Mouse (Mus musculus) right cerebral cortex, adult 18-20 months (tissue): ENCODE results near the gene Galnt7.

Experiments used
- DNase-seq: peaks from one replicate; pipeline ENCODE4 v3.0.0; 2022; ENCODE audit warnings: mixed read lengths

Galnt7 gene

GRCm38 (mm10) chr8:57627946-57628786 lies 24.7 kb downstream of the Galnt7 start:
- peak; percentile 70 for DNase-seq

- DNase-seq: no peak
Observed at GRCm38 (mm10) chr8:57623955-57624354, 28.9 kb downstream of the Galnt7 start.

DNA sequence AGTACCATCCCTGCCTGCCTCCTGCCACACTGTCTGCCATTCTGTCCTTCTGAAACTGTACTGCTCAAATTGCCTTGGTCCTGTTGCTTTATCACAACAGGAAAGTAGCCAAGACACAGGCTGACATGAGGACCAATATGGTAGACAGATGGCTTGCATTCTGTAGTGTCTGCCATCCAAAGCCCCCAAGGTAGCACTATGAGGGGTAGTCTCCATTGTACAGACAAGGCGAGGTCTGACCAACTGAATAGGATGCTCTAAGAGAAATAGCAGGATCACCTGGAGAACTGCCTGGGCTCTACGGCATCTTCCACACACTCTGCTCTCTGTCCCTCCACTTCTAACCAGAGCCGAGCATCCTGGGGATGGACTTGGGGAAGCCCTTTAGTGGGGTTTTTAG lies 29.8 kb downstream of the Galnt7 start:
- no peak for DNase-seq

DNA sequence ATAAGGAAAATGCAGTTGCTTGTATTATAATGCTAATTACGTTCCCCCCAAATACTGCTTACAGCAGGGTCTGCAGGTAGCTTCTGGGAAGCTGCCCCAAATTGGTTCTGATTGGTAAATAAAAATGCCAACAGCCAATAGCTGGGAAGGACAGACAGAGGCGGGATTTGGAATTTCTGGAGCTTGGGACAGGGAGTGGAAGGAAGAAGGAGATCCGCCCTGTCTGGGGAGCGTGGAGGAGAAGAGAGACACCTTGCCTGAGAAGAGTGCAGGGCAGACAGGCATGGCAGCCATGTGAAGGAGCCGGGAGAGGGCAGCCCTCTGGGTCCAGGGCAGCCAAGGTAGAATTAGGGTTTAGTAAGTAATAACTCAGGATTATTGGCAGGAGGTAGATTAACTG lies 35.9 kb downstream of the Galnt7 start:
- no peak for DNase-seq

DNA sequence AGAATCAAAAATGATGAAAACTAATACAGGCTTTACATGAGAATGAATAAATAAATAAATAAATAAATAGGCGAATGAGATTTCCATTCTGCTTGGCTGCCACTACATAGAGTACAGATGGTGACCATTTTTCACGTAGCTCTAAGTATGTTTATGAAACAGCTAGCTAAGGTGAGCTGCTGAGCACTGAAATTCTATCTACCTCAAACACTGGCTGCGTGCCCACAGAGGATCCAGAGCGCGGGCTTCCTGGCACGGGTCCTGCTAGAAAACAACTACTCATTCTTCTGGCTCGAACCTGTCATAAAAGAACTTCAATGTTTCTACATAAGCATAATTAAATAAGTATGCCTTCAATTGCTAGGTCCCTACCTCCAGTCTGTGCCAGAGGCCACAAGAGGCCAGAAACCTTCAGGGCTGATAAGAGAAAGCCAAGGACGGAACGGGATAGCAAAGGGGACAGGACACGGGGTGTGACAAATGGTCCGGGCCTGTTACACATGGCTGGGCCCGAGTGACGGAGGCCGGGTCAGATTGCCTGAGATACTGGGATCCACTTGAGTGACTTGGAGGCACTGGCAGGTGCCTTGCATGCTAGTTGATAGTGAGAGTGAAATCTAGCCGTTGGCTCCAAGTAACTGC lies 37.7 kb downstream of the Galnt7 start:
- DNase-seq: no peak

DNA sequence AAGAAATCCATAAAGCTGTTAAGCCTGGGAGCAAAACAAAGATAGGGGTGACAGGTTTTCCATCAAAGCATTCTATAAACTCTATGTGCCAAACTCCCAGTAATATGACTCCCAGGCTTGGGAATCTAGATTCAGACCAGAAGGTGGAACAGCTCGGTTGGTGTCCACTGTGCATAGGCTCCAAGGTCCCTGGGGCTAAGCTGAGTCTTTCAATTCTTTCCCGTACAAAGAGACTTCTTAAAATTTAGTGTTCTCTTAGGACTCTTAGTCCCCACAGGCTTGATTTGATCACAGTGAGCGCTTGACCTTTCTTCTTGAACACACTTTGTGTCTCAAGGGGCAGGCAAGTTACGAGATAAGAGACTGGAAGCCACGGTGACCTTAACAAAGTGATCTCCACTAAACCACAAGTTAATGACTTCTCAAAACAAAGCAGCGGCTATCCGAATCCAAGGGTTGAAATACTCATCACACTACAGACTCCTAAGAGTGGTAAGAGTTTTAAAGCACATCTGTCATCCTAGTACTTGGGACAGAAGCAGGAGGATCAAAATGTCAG lies 41.3 kb downstream of the Galnt7 start:
- no peak for DNase-seq

- peak; percentile 54 for DNase-seq
Observed at GRCm38 (mm10) chr8:57610706-57611418, 42.0 kb downstream of the Galnt7 start.

DNA sequence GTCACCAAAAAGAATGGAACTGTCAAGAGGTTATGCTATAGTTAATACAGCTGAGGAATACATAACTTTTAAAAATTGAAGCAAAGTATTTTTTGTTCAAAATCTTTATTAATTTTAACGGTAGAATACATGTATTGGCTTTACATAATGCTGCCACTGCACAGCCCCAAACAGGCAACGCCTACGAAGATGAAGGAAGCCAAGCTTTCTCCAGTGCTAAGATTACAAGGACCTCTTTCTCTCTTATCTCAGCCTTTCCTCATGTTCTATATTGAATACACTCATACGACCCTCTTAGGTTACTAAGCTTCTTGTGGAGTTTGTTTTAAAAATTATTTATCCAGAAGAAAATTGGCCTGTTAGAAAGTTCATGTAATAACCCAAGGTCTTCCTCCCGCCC lies 50.3 kb downstream of the Galnt7 start:
- no peak for DNase-seq

DNA sequence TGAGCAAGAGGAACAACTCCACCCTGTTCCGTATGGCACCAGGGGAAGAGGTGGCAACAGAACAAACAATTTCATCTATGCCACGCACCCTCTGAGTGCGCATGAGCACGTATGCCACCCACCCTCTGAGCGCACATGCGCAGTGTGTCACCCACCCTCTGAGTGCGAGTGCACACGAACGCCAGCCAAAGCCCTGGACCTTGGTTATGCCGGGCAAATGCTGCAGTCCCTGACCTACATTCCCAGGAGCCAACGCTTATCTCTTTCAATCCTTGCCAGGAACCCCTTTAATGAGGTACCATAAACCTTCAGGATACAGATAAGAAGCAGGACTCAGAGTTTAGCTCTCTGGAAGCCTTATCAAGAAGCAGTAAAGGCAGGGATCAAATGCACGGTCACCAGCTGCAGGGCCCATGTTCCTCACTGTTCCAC lies 50.8 kb downstream of the Galnt7 start:
- no peak for DNase-seq

DNA sequence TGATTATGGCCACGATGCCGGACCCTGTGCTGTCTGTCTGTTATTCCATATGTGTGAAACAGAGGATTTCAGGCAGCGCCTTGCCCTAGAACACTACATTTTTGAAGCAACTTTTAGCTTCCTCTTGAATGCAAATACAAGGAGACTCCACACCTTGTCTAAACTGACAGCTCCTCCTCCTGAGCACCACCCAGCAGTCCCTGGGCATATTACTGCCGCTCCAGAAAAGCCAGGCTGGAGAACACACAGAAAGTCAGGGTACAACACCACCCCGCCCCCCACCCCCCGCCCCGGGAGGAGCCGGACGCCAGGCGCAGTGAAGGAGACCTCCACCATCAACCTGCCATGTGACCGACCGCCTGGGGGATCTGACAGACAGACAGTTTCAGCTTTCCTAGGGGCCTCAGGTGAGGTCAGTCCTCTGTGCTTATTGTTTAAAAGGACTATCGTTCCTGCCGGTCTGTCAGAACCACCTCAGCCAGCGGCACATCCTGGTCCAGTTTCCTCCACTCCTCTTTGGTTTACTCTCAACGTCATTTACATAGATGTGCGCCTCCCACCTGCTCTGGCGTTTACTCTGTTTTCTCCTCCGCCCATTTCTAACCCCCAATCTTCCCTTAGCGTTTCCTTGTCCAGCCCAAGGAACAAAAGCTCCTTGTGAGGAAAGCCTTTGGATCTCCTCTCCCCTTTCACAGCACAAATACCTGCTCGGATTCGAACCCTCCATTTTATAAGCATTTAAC lies 52.8 kb downstream of the Galnt7 start:
- DNase-seq: no peak

DNA sequence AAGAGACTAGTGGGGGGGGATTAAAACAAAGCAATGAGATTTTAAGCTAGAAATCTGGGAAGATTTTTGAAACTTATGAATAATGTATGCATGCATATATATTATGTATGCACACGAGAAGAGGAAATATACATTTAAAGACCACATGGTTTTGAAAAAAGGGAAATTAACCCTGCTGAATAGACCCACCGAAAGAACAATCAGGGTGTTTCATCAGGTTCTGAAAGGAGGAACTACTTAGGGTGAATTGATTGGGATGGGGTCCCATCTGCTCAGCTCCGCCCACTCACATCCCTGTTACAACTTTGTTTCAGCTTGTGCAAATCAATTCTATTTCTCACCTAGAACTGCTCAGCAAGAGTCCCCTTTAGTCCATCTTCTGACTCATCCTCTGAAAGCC lies 57.0 kb downstream of the Galnt7 start:
- DNase-seq: no peak

DNA sequence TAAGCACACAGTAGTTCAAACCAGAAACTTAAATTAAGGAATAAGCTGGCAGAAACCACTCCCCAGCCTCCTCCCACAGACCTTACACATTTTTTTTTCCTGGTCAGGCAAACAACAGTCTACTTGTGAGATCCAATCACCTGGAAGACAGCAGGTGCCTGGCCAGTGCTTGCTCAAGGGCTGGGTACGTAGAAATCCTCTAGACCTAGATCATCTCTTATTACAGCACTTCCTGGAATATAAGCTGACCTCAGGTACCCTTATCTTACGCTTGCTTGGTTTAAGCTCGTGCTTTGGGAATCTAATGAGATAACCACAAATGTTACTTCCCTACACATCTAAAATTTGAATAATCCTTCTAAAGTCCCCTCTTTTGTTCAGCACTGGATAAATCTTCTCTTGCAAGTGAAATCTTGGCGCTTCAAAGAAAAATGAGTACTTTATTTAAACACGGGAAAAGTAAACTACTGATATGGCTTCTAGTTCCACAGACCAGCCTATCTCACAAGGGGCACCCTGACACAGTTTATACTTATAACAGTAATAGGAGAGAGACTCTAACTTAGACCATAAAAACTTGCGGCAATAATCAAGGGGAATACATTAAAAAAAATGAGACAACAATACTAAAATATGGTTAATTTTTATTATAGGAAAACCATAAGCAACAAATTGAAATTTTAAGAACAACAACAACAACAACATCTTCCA lies 58.5 kb downstream of the Galnt7 start:
- no peak for DNase-seq

DNA sequence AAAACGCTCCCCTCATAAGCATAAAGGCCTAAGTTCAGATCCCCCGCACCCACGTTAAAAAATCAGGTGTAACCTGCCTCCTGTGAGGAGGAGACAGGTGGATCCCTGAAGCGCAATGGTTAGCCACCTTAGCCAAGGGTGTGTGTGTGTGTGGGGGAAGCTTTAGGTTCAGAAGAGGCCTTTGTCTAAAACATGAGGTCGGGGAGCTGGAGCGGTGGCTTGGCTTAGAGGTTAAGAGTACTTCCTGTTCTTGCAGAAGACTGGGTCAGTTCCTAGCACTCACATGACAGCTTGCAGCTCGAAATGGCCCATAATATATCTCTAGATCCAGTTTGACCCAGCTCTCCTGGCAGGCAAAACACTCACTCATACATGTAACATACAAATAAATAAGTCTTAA lies 60.2 kb downstream of the Galnt7 start:
- DNase-seq: no peak

DNA sequence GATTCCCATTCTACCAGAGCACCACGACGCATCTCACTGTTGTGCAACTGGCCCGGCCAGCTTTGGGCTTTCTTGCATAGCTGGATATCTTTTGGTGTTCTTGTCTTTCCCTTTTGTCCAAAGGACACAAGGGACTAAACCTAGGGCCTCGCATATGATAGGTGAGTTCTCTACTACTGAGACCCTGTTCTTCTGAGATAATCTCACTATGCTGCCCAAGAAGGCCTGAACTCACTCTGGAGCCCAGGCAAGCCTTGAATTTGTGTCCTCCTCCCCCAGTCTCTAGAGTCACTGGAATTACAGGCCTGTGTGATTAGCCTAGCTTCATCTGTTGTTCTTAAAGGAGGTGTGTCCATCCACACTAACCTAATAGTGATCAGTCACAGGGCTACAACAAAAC lies 61.2 kb downstream of the Galnt7 start:
- no peak for DNase-seq

- no peak for DNase-seq
Observed at GRCm38 (mm10) chr8:57590015-57590414, 62.8 kb downstream of the Galnt7 start.

DNA sequence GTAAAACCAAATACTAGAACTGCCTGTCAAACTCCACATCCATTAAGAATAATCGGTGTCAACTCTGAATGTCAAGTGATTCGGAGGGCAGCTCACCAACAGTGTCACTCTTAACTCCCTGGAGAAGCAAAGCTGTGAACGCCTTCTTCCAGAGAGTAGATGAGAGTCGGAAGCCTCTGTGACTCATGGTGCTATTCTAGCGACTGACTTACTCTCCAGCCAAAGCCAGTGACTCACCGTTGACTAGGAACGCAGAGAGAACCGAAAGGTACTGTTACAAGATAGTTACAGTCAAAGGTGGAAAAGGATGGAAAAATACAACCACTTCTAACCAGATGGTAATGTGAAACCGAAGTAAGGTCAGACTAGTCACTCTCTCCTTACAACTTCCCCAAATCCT lies 63.7 kb downstream of the Galnt7 start:
- peak; percentile 79 for DNase-seq

DNA sequence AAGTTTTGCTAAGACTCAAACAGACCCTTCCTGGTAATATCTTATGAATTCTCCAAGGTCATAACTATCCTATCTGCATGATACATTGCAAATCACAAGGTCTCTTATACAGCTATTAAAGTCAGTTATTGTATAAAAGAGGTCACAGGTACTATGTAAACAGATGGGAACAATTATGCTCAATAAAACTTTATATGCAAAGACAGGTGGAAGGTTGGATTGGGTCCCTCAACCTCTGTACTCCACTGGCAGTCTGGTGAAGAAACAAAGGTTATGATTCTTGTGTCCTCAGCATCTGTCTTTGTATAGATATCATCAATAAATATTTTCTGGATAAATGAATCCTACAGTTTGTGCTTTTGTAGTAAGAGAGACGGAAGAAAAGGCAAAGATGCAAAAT lies 64.2 kb downstream of the Galnt7 start:
- DNase-seq: no peak

DNA sequence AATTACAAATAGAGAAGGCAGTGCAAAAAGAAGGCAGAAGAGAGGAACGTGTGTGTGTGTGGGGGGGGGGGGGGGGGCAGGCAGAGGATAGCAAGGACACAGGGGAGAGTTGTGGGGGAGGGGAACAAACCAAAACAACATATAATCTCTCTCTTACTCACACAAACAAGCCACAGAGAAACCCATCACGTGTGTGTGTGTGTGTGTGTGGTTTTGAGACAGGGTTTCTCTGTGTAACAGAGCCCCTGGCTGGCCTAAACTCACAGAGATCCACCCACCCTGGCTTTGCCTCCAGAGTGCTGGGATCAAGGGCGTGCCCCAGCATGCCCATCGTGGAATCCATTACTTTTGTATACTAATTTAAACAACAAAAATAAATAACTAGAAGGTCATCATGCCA lies 66.2 kb downstream of the Galnt7 start:
- DNase-seq: no peak

DNA sequence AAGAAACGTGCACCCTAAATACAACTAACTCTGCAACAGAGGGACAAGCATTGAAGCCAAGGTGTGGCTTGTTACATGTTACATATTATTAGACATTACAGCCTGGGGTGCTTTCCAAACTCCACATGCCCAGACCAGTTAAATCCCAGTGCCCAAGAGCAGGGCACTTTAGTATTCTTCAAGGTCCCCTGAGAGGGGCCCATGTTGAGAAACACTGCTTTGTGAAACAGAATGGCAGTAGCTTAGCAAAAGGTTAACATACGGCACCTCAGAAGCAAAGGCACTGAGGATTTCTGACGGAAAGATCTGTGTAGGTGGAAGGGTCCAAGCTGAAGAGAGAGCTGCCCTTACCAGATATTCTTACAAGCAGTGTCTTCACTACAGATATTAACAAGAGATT lies 67.0 kb downstream of the Galnt7 start:
- no peak for DNase-seq

- no peak for DNase-seq
Observed at GRCm38 (mm10) chr8:57585128-57585442, 67.7 kb downstream of the Galnt7 start.

DNA sequence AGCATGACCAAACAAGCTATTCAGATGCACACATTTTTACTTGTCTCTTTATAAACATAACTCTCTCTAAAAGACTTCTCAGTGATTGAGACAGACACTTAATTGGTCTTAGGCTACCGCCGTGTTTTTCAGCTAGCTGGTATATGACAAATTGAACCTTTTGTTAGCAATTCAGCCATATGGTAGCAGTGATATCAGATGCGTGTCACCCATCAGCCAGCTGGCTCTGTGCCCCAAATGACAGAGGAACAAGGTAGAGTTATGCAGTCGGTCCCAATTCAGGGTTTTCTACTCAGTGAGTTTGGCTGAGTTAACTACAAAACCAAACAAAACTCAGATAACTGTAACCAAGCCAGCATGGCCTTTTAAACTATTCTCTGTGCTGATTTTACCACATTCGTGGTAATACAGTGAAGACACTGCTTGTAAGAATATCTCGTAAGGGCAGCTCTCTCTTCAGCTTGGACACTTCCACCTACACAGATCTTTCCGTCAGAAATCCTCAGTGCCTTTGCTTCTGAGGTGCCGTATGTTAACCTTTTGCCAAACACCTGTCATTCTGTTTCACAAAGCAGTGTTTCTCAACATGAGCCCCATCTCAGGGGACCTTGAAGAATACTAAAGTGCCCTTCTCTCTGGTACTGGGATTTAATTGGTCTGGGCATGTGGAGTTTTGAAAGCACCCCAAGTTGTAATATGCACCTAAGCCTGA lies 68.3 kb downstream of the Galnt7 start:
- no peak for DNase-seq

- no peak for DNase-seq
Observed at GRCm38 (mm10) chr8:57579845-57580244, 73.0 kb downstream of the Galnt7 start.
